ENCODE assay signal across 27 mouse cellular contexts in genomic region chr5:111111378-111111777, GRCm38 (mm10).
DNase-seq lines count a peak whose midpoint lies in the region; ATAC-seq and TF ChIP-seq lines count a peak whose summit lies in the region.
"Had no signal": no experiment of that assay in that cellular context is flagged by ENCODE, and none has a peak within 500 bp of the region (broad histone marks: within the 10 kb centered on the region; RNA-seq: fewer than 3 reads in every experiment).

No protein-coding gene starts in this region.

- H3K4me1 ChIP-seq in heart, embryonic 13.5 days, result peaks cover 37% of the 10 kb centered on the region
- peaks cover 37% of the 10 kb centered on the region for H3K4me1 ChIP-seq in hindbrain, embryonic 10.5 days (replicated peaks)
- H3K4me1 ChIP-seq in hindbrain, embryonic 12.5 days, result peaks cover 30% of the 10 kb centered on the region
- peaks cover 9% of the 10 kb centered on the region; the same call in 1 of the 2 replicates for H3K4me1 ChIP-seq in lung, postnatal 0 days (ENCODE audit: insufficient read depth, low read depth, low read length)
- H3K4me1 ChIP-seq in lung, adult 2 months (ENCODE audit: control insufficient read depth, insufficient read depth, low read length), result peaks cover 3% of the 10 kb centered on the region; the same call in 1 of the 2 replicates

- DNase-seq in heart, postnatal 25 days (ENCODE audit: low spot score), result no peak
- no peak for DNase-seq in hindbrain, embryonic 10.5 days (ENCODE audit: low spot score)
- DNase-seq in lung, postnatal 0 days (ENCODE audit: low spot score), result peak; percentile 46
- DNase-seq in lung, adult 2 months, result no peak
- peak; percentile 21 for DNase-seq in heart, postnatal 4 days
- no peak for DNase-seq in thymus, postnatal 14 days
- DNase-seq: adrenal gland, postnatal 10 days; B cell, adult 2 months; cerebellum, adult 11 months; cerebellum, adult 9-10 months; cerebellum, postnatal 36 days; embryo, embryonic 11 days; gastrocnemius, postnatal 36 days; kidney, adult 18-20 months; kidney, postnatal 4 days; liver, embryonic 13.5 days; lung, adult 18-20 months; lung, postnatal 14 days; right cerebral cortex, postnatal 25 days had no signal

- no peaks in the 10 kb centered on the region for H3K36me3 ChIP-seq in heart, embryonic 13.5 days
- no peaks in the 10 kb centered on the region for H3K36me3 ChIP-seq in hindbrain, embryonic 10.5 days
- H3K36me3 ChIP-seq in hindbrain, embryonic 12.5 days, result 0 out of 2 replicates have a peak, but pooled peaks cover 3% of the 10 kb centered on the region
- no peaks in the 10 kb centered on the region for H3K36me3 ChIP-seq in lung, postnatal 0 days (ENCODE audit: insufficient read depth, low read length)
- H3K36me3 ChIP-seq: embryonic facial prominence, embryonic 12.5 days; G1E; limb, embryonic 15.5 days; liver, embryonic 13.5 days; midbrain, embryonic 15.5 days; stomach, embryonic 15.5 days had no signal

- no peak for TF ChIP-seq CTCF in lung, postnatal 0 days (IDR thresholded peaks at IDR 0.05)
- no peak for TF ChIP-seq CTCF in lung, adult 2 months (IDR thresholded peaks at IDR 0.05; ENCODE audit: insufficient read depth, low read length)

- H3K9ac ChIP-seq in heart, embryonic 13.5 days, result no peak overlapping the region
- no peak overlapping the region for H3K9ac ChIP-seq in hindbrain, embryonic 12.5 days
- no peak overlapping the region for H3K9ac ChIP-seq in lung, postnatal 0 days (replicated peaks; ENCODE audit: low read depth)
- H3K9ac ChIP-seq: embryonic facial prominence, embryonic 12.5 days; limb, embryonic 15.5 days; liver, embryonic 13.5 days; midbrain, embryonic 15.5 days; stomach, embryonic 15.5 days had no signal

- H3K27ac ChIP-seq in heart, embryonic 13.5 days (replicated peaks), result peak overlapping the region; percentile 53
- peak overlapping the region; percentile 53; the same call in 1 of the 2 replicates for H3K27ac ChIP-seq in hindbrain, embryonic 10.5 days
- no peak overlapping the region for H3K27ac ChIP-seq in hindbrain, embryonic 12.5 days
- H3K27ac ChIP-seq in lung, postnatal 0 days (ENCODE audit: low read length), result no peak overlapping the region
- H3K27ac ChIP-seq: embryonic facial prominence, embryonic 12.5 days; limb, embryonic 15.5 days; liver, embryonic 13.5 days; midbrain, embryonic 15.5 days; stomach, embryonic 15.5 days had no signal

- H3K27me3 ChIP-seq in heart, embryonic 13.5 days (replicated peaks), result peaks cover 33% of the 10 kb centered on the region
- H3K27me3 ChIP-seq in hindbrain, embryonic 10.5 days (ENCODE audit: insufficient read depth, poor library complexity, severe bottlenecking), result no peaks in the 10 kb centered on the region
- no peaks in the 10 kb centered on the region for H3K27me3 ChIP-seq in hindbrain, embryonic 12.5 days
- H3K27me3 ChIP-seq in lung, postnatal 0 days (replicated peaks; ENCODE audit: insufficient read depth, low read length), result no peaks in the 10 kb centered on the region
- H3K27me3 ChIP-seq: embryonic facial prominence, embryonic 12.5 days; limb, embryonic 15.5 days; liver, embryonic 13.5 days; midbrain, embryonic 15.5 days; stomach, embryonic 15.5 days had no signal

- no peak for TF ChIP-seq POLR2A in lung, adult 2 months (IDR thresholded peaks at IDR 0.05; ENCODE audit: borderline replicate concordance, extremely low read depth, low read depth, low read length)

- TF ChIP-seq EP300 in lung, postnatal 0 days (IDR thresholded peaks at IDR 0.05), result no peak

- no peak overlapping the region for H3K4me2 ChIP-seq in heart, embryonic 13.5 days
- H3K4me2 ChIP-seq in hindbrain, embryonic 12.5 days (replicated peaks), result no peak overlapping the region
- H3K4me2 ChIP-seq in lung, postnatal 0 days (replicated peaks; ENCODE audit: low read depth, low read length), result no peak overlapping the region
- H3K4me2 ChIP-seq: embryonic facial prominence, embryonic 12.5 days; limb, embryonic 15.5 days; liver, embryonic 13.5 days; midbrain, embryonic 15.5 days; stomach, embryonic 15.5 days had no signal

- intact Hi-C loops in heart, postnatal 25 days (cut with DNase I), result loop anchor here (5.0 kb wide), 3 partner anchors 46 to 146 kb away; no protein-coding TSS in a partner anchor

- no peak overlapping the region for H3K4me3 ChIP-seq in heart, embryonic 13.5 days
- no peak overlapping the region for H3K4me3 ChIP-seq in hindbrain, embryonic 10.5 days
- no peak overlapping the region for H3K4me3 ChIP-seq in hindbrain, embryonic 12.5 days
- no peak overlapping the region for H3K4me3 ChIP-seq in lung, postnatal 0 days (ENCODE audit: low read depth, low read length)
- no peak overlapping the region for H3K4me3 ChIP-seq in lung, adult 2 months (replicated peaks; ENCODE audit: extremely low read depth, low read depth, low read length)
- H3K4me3 ChIP-seq: embryonic facial prominence, embryonic 12.5 days; limb, embryonic 15.5 days; liver, embryonic 13.5 days; midbrain, embryonic 15.5 days; stomach, embryonic 15.5 days had no signal

- WGBS in heart, embryonic 13.5 days, result 59% methylated on average over 6 of the region's 6 CpGs
- 47% methylated on average over 6 of the region's 6 CpGs for WGBS in hindbrain, embryonic 10.5 days
- 58% methylated on average over 6 of the region's 6 CpGs for WGBS in hindbrain, embryonic 12.5 days
- WGBS in lung, postnatal 0 days, result 61% methylated on average over 6 of the region's 6 CpGs
- 51% methylated on average over 6 of the region's 6 CpGs for WGBS in lung, adult 2 months

- ATAC-seq in heart, embryonic 13.5 days (ENCODE audit: extremely low read depth, insufficient number of reproducible peaks, low FRiP score, low TSS enrichment), result no peak
- ATAC-seq in hindbrain, embryonic 12.5 days (ENCODE audit: low FRiP score), result no peak
- peak; percentile 55; the same call in 1 of the 2 replicates for ATAC-seq in lung, postnatal 0 days
- ATAC-seq: forebrain, embryonic 14.5 days; midbrain, embryonic 15.5 days had no signal

- H3K9me3 ChIP-seq in heart, embryonic 13.5 days, result no peaks in the 10 kb centered on the region
- H3K9me3 ChIP-seq in hindbrain, embryonic 10.5 days, result no peaks in the 10 kb centered on the region
- no peaks in the 10 kb centered on the region for H3K9me3 ChIP-seq in hindbrain, embryonic 12.5 days (replicated peaks)
- no peaks in the 10 kb centered on the region for H3K9me3 ChIP-seq in lung, postnatal 0 days (ENCODE audit: low read length)
- H3K9me3 ChIP-seq: embryonic facial prominence, embryonic 12.5 days; G1E; limb, embryonic 15.5 days; liver, embryonic 13.5 days; midbrain, embryonic 15.5 days; stomach, embryonic 15.5 days had no signal

Comparison
In these comparisons a context has a peak if more than half of its experiments do, and no peak if none do; other contexts are left out.
1. H3K27ac ChIP-seq: peak in heart, embryonic 13.5 days (single experiment) and hindbrain, embryonic 10.5 days (single experiment); none in hindbrain, embryonic 12.5 days (single experiment) and lung, postnatal 0 days (single experiment).
2. DNase-seq: peak in lung, postnatal 0 days (single experiment) and heart, postnatal 4 days (single experiment); none in heart, postnatal 25 days (single experiment), hindbrain, embryonic 10.5 days (single experiment), lung, adult 2 months (single experiment) and thymus, postnatal 14 days (single experiment).